Mouse (Mus musculus) cortical plate, adult 2 months (tissue): ENCODE results near the gene Uncx.

Experiments used
- CTCF ChIP-seq: fragments of 200-500 bp; IDR thresholded peaks from 2 replicates; pipeline ENCODE4 v1.5.1; 2011; ENCODE audit warnings: mild to moderate bottlenecking, control low read depth, low read length; ENCODE audit not compliant: insufficient read depth; ENCODE audit errors: extremely low read depth
- POLR2A ChIP-seq: fragments of 200-500 bp; IDR thresholded peaks from 2 replicates; pipeline ENCODE4 v1.6.1; 2011; ENCODE audit warnings: mild to moderate bottlenecking, low read length, control low read depth; ENCODE audit not compliant: insufficient read depth; ENCODE audit errors: extremely low read depth

DNA sequence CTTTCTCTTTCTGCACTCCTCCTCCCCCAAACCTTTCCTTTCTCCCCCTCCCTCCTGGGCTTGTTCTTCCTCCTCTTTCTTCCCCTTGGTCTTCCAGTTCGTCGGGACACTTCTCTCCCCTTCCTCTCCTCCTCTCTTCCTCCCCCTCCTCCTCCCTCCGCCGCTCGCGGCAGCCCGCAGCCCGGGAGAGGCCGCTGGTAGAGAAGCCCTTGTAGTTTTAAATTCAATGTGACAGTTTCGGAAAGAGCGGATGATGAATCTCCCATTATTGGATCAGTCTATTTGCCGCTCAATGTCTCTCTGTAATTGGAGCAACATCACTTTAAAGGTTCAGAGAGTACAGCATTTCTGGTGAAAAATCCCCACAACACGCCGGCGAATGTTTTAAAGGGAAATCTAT is at the start of gene Uncx:
- TF ChIP-seq CTCF (no peak), POLR2A (no peak)
